Mouse (Mus musculus) kidney, embryonic 16.5 days (tissue): ENCODE results near the gene Pdgfc. TPM values are rescaled to one million over a fixed set of nuclear protein-coding genes. Genes with fewer than 3 reads are reported as not detected.
"Not testable (repeated sequence)": the region's sequence is repeated elsewhere in the genome, so short reads cannot be mapped to it uniquely, and the experiment has no call there.

Source experiments
- ATAC-seq: fragments of 200-750 bp; cut with Nextera tagmentation; 2 replicates; pipeline ENCODE4 v1.8.0; 2017; ENCODE audit warnings: moderate TSS enrichment; ENCODE audit not compliant: low FRiP score, low TSS enrichment
- H3K27ac ChIP-seq: fragments of 300-500 bp; sonication (generic); 2 replicates; pipeline ENCODE4 v1.5.1; 2014; ENCODE audit warnings: low read length
- H3K27me3 ChIP-seq: fragments of 300-500 bp; sonication (generic); 2 replicates; pipeline ENCODE4 v1.6.1; 2014; ENCODE audit warnings: low read length, control low read depth, mixed read lengths; ENCODE audit not compliant: insufficient read depth
- H3K36me3 ChIP-seq: fragments of 300-500 bp; sonication (generic); 2 replicates; pipeline ENCODE4 v1.6.1; 2014; ENCODE audit warnings: low read length, control low read depth, mixed read lengths; ENCODE audit not compliant: insufficient read depth
- H3K4me1 ChIP-seq: fragments of 300-500 bp; sonication (generic); 2 replicates; pipeline ENCODE4 v1.6.1; 2014; ENCODE audit warnings: low read length, control low read depth, mixed read lengths; ENCODE audit not compliant: insufficient read depth
- H3K4me2 ChIP-seq: fragments of 300-500 bp; sonication (generic); replicated peaks from 2 replicates; pipeline ENCODE4 v1.6.1; 2014; ENCODE audit warnings: low read depth, low read length
- H3K4me3 ChIP-seq: fragments of 300-500 bp; sonication (generic); 2 replicates; pipeline ENCODE4 v1.5.1; 2014; ENCODE audit warnings: mild to moderate bottlenecking, low read length
- H3K9ac ChIP-seq: fragments of 300-500 bp; sonication (generic); replicated peaks from 2 replicates; pipeline ENCODE4 v1.6.1; 2014; ENCODE audit warnings: low read length
- H3K9me3 ChIP-seq: fragments of 300-500 bp; sonication (generic); 2 replicates; pipeline ENCODE4 v1.6.1; 2016; ENCODE audit warnings: low read length, control low read depth
- WGBS: fragments of 180-500 bp; shearing (Covaris S2); extraction: QIAGEN DNeasy Blood & Tissue Kit; methylation state at CpG from one replicate; pipeline ENCODE4 v1.1.7; 2014; 5-methylcytosine and 5-hydroxymethylcytosine counted together
- polyA plus RNA-seq: library from polyadenylated mRNA; unstranded; fragments of >200 nt; fragmentation: Nextera tagmentation; extraction: Ambion mirVana; gene quantifications from 2 replicates; pipeline ENCODE4 v1.2.1, GENCODE M21; 2015

Gene Pdgfc
- polyA plus RNA-seq, 1 experiment from 2014 or later: 28.1 TPM

- Histone ChIP-seq H3K36me3 (no peaks in the 10 kb centered on the region), H3K9ac (no peak overlapping the region), H3K27me3 (no peaks in the 10 kb centered on the region), H3K4me2 (no peak overlapping the region), H3K27ac (no peak overlapping the region), H3K4me3 (no peak overlapping the region), H3K9me3 (no peaks in the 10 kb centered on the region), H3K4me1 (no peaks in the 10 kb centered on the region)
- 30% methylated on average over 3 of the region's 3 CpGs for WGBS
- no peak for ATAC-seq
Observed at GRCm38 (mm10) chr3:81136985-81137384, 100.8 kb downstream of the Pdgfc start.

- not testable (repeated sequence) for ATAC-seq, H3K27me3 ChIP-seq
Observed at GRCm38 (mm10) chr3:81138030-81138429, 101.8 kb downstream of the Pdgfc start.

GRCm38 (mm10) chr3:81143730-81144129, 107.5 kb downstream of the Pdgfc start:
- H3K9me3 ChIP-seq: no peaks in the 10 kb centered on the region
- H3K27me3 ChIP-seq: no peaks in the 10 kb centered on the region
- H3K27ac ChIP-seq: no peak overlapping the region
- no peak overlapping the region for H3K4me2 ChIP-seq
- no peak overlapping the region for H3K9ac ChIP-seq
- no peak for ATAC-seq
- no peak overlapping the region for H3K4me3 ChIP-seq
- no peaks in the 10 kb centered on the region for H3K4me1 ChIP-seq
- H3K36me3 ChIP-seq: no peaks in the 10 kb centered on the region

More at GRCm38 (mm10) chr3:81138030-81138429, 101.8 kb downstream of the Pdgfc start:
- H3K36me3 ChIP-seq, H3K4me1 ChIP-seq, H3K27ac ChIP-seq, H3K4me2 ChIP-seq, H3K9ac ChIP-seq, H3K9me3 ChIP-seq, H3K4me3 ChIP-seq: not testable (repeated sequence)
- 86% methylated on average over 1 of the region's 1 CpGs for WGBS

- WGBS: 55% methylated on average over 3 of the region's 3 CpGs
- Histone ChIP-seq H3K9ac (no peak overlapping the region), H3K9me3 (no peaks in the 10 kb centered on the region), H3K27ac (no peak overlapping the region), H3K4me2 (no peak overlapping the region), H3K4me1 (no peaks in the 10 kb centered on the region), H3K36me3 (no peaks in the 10 kb centered on the region), H3K4me3 (no peak overlapping the region), H3K27me3 (no peaks in the 10 kb centered on the region)
- no peak for ATAC-seq
Observed at GRCm38 (mm10) chr3:81149109-81149521, 112.9 kb downstream of the Pdgfc start.

GRCm38 (mm10) chr3:81150228-81150627, 114.0 kb downstream of the Pdgfc start:
- H3K36me3 ChIP-seq: no peaks in the 10 kb centered on the region
- H3K4me1 ChIP-seq: no peaks in the 10 kb centered on the region
- no peak overlapping the region for H3K4me2 ChIP-seq
- H3K9me3 ChIP-seq: no peaks in the 10 kb centered on the region
- H3K27me3 ChIP-seq: no peaks in the 10 kb centered on the region
- no peak overlapping the region for H3K9ac ChIP-seq
- no peak overlapping the region for H3K4me3 ChIP-seq
- no peak overlapping the region for H3K27ac ChIP-seq
- no peak for ATAC-seq

GRCm38 (mm10) chr3:81154420-81154819, 118.2 kb downstream of the Pdgfc start:
- Histone ChIP-seq H3K4me2 (no peak overlapping the region), H3K9ac (no peak overlapping the region), H3K27me3 (no peaks in the 10 kb centered on the region), H3K4me1 (no peaks in the 10 kb centered on the region; the same call in 1 of the 2 replicates), H3K36me3 (no peaks in the 10 kb centered on the region), H3K9me3 (no peaks in the 10 kb centered on the region), H3K27ac (no peak overlapping the region), H3K4me3 (no peak overlapping the region)
- 71% methylated on average over 1 of the region's 1 CpGs for WGBS
- ATAC-seq: no peak

- H3K9me3 ChIP-seq: no peaks in the 10 kb centered on the region
- no peaks in the 10 kb centered on the region for H3K27me3 ChIP-seq
- H3K9ac ChIP-seq: no peak overlapping the region
- ATAC-seq: no peak
- no peak overlapping the region for H3K27ac ChIP-seq
- H3K4me2 ChIP-seq: no peak overlapping the region
- H3K36me3 ChIP-seq: no peaks in the 10 kb centered on the region
- no peak overlapping the region for H3K4me3 ChIP-seq
- H3K4me1 ChIP-seq: no peaks in the 10 kb centered on the region; the same call in 1 of the 2 replicates
Observed at GRCm38 (mm10) chr3:81160457-81161165, 124.4 kb downstream of the Pdgfc start.

GRCm38 (mm10) chr3:81162129-81162528, 125.9 kb downstream of the Pdgfc start:
- 93% methylated on average over 4 of the region's 4 CpGs for WGBS
- no peaks in the 10 kb centered on the region for H3K36me3 ChIP-seq
- ATAC-seq: no peak
- no peak overlapping the region for H3K4me2 ChIP-seq
- no peak overlapping the region for H3K9ac ChIP-seq
- no peaks in the 10 kb centered on the region for H3K27me3 ChIP-seq
- no peaks in the 10 kb centered on the region for H3K9me3 ChIP-seq
- H3K4me3 ChIP-seq: no peak overlapping the region
- no peak overlapping the region for H3K27ac ChIP-seq
- no peaks in the 10 kb centered on the region; the same call in 1 of the 2 replicates for H3K4me1 ChIP-seq

GRCm38 (mm10) chr3:81164091-81164490, 127.9 kb downstream of the Pdgfc start:
- Histone ChIP-seq H3K4me1 (no peaks in the 10 kb centered on the region; the same call in 1 of the 2 replicates), H3K9me3 (no peaks in the 10 kb centered on the region), H3K4me3 (no peak overlapping the region), H3K27me3 (no peaks in the 10 kb centered on the region), H3K36me3 (no peaks in the 10 kb centered on the region), H3K4me2 (no peak overlapping the region), H3K9ac (no peak overlapping the region), H3K27ac (no peak overlapping the region)
- 80% methylated on average over 5 of the region's 5 CpGs for WGBS
- no peak for ATAC-seq

GRCm38 (mm10) chr3:81170073-81170809, 134.0 kb downstream of the Pdgfc start:
- WGBS: 28% methylated on average over 4 of the region's 4 CpGs
- Histone ChIP-seq H3K36me3 (no peaks in the 10 kb centered on the region), H3K9ac (no peak overlapping the region), H3K9me3 (no peaks in the 10 kb centered on the region), H3K4me3 (no peak overlapping the region), H3K27ac (no peak overlapping the region), H3K27me3 (no peaks in the 10 kb centered on the region), H3K4me1 (peaks cover 4% of the 10 kb centered on the region), H3K4me2 (no peak overlapping the region)
- 0 out of 2 replicates have a peak, but pooled peaks have one; percentile 46 for ATAC-seq
